Mouse (Mus musculus) c-Kit-positive CD71-negative TER-119-negative erythroid progenitor cells, embryonic 14.5 days (primary cell): ENCODE results near the gene Gucy1a1.
"Not testable (repeated sequence)": the region's sequence is repeated elsewhere in the genome, so short reads cannot be mapped to it uniquely, and the experiment has no call there.

Experiments
- DNase-seq: peaks from one replicate; pipeline ENCODE4 v3.0.0-alpha.2; 2013; ENCODE audit warnings: low read depth

Gucy1a1 gene

GRCm38 (mm10) chr3:82145126-82145901 is at the start of gene Gucy1a1:
Gene Gucy1a1, minus strand, starts transcription at chr3:82145789.
- DNase-seq: no peak

- no peak for DNase-seq
Observed at GRCm38 (mm10) chr3:82191559-82192245, 46.1 kb upstream of the Gucy1a1 start.

GRCm38 (mm10) chr3:82185626-82186025 is 40.0 kb upstream of the Gucy1a1 start:
- DNase-seq: no peak

- DNase-seq: no peak
Observed at GRCm38 (mm10) chr3:82181500-82181899, 35.9 kb upstream of the Gucy1a1 start.

- no peak for DNase-seq
Observed at GRCm38 (mm10) chr3:82180253-82180652, 34.7 kb upstream of the Gucy1a1 start.

GRCm38 (mm10) chr3:82175501-82175900 is 29.9 kb upstream of the Gucy1a1 start:
- DNase-seq: no peak

GRCm38 (mm10) chr3:82167064-82167463 is 21.5 kb upstream of the Gucy1a1 start:
- no peak for DNase-seq

- no peak for DNase-seq
Observed at GRCm38 (mm10) chr3:82165937-82166336, 20.3 kb upstream of the Gucy1a1 start.

GRCm38 (mm10) chr3:82162992-82163391 is 17.4 kb upstream of the Gucy1a1 start:
- DNase-seq: not testable (repeated sequence)

- no peak for DNase-seq
Observed at GRCm38 (mm10) chr3:82145978-82146377, 389 bp upstream of the Gucy1a1 start.

GRCm38 (mm10) chr3:82144725-82145125 is 864 bp downstream of the Gucy1a1 start:
- DNase-seq: no peak

GRCm38 (mm10) chr3:82140781-82141180 is 4.8 kb downstream of the Gucy1a1 start:
- DNase-seq: no peak

GRCm38 (mm10) chr3:82138002-82138667 is 7.5 kb downstream of the Gucy1a1 start:
- no peak for DNase-seq

GRCm38 (mm10) chr3:82135483-82135882 is 10.1 kb downstream of the Gucy1a1 start:
- DNase-seq: no peak

GRCm38 (mm10) chr3:82129258-82129657 is 16.3 kb downstream of the Gucy1a1 start:
- no peak for DNase-seq

GRCm38 (mm10) chr3:82124567-82124966 is 21.0 kb downstream of the Gucy1a1 start:
- DNase-seq: no peak

- no peak for DNase-seq
Observed at GRCm38 (mm10) chr3:82118916-82119315, 26.7 kb downstream of the Gucy1a1 start.

- no peak for DNase-seq
Observed at GRCm38 (mm10) chr3:82112439-82112838, 33.1 kb downstream of the Gucy1a1 start.

GRCm38 (mm10) chr3:82111986-82112385 is 33.6 kb downstream of the Gucy1a1 start:
- no peak for DNase-seq

GRCm38 (mm10) chr3:82108951-82109350 is 36.6 kb downstream of the Gucy1a1 start:
- DNase-seq: no peak

- no peak for DNase-seq
Observed at GRCm38 (mm10) chr3:82104229-82104628, 41.4 kb downstream of the Gucy1a1 start.

- DNase-seq: no peak
Observed at GRCm38 (mm10) chr3:82099127-82099526, 46.5 kb downstream of the Gucy1a1 start.

- DNase-seq: no peak
Observed at GRCm38 (mm10) chr3:82096801-82097200, 48.8 kb downstream of the Gucy1a1 start.
